Mouse (Mus musculus): ENCODE measurements at regions not wholly inside any gene's neighbourhood (a gene's known extent, or its start where the extent isn't known, plus 50 kb on each side); places are given as distances from the start of the nearest gene placed in this dataset.

GRCm38 (mm10) chr6:117678877-117679276, 162.1 kb upstream of the Zfp637 start:
- Histone ChIP-seq H3K27me3 (ENCODE audit: control insufficient read depth in 1 of 2, insufficient read depth in 2 of 2, low read length in 2 of 2) (no peaks in the 10 kb centered on the region), H3K79me2 (ENCODE audit: control insufficient read depth, insufficient read depth, low read length, poor library complexity) (no peaks in the 10 kb centered on the region), H3K4me1 (ENCODE audit: control insufficient read depth in 1 of 2, insufficient read depth in 2 of 2, low read length in 2 of 2) (no peaks in the 10 kb centered on the region), H3K36me3 (ENCODE audit: control insufficient read depth in 1 of 2, insufficient read depth in 2 of 2, low read length in 2 of 2) (no peaks in the 10 kb centered on the region), H3K4me3 (ENCODE audit: control insufficient read depth in 1 of 2, insufficient read depth in 1 of 2, low read depth in 2 of 2, low read length in 2 of 2) (no peak overlapping the region), H3K9me3 (replicated peaks; ENCODE audit: insufficient read depth, low read length) (no peaks in the 10 kb centered on the region), H3K27ac (ENCODE audit: control insufficient read depth, low read depth, low read length) (no peak overlapping the region), H3K9ac (ENCODE audit: control insufficient read depth, low read depth, low read length, poor library complexity, severe bottlenecking) (no peak overlapping the region)
- TF ChIP-seq CTCF (IDR thresholded peaks at IDR 0.05 in 2 of 3, conservative IDR thresholded peaks at IDR 0.05 in 1 of 3; ENCODE audit: control insufficient read depth in 1 of 3, insufficient read depth in 1 of 3, low read depth in 2 of 3, low read length in 3 of 3, poor library complexity in 1 of 3, severe bottlenecking in 1 of 3) (no peak), ZNF384 (IDR thresholded peaks at IDR 0.05; ENCODE audit: low read depth, low read length) (no peak), HCFC1 (IDR thresholded peaks at IDR 0.05; ENCODE audit: low read depth, low read length) (no peak), MAZ (IDR thresholded peaks at IDR 0.05; ENCODE audit: low read depth, low read length) (no peak), MXI1 (IDR thresholded peaks at IDR 0.05; ENCODE audit: low read depth, low read length) (no peak), EP300 (IDR thresholded peaks at IDR 0.05; ENCODE audit: low read depth in 1 of 2, low read length in 2 of 2) (no peak), JUND (IDR thresholded peaks at IDR 0.05; ENCODE audit: low read depth, low read length) (no peak), POLR2AphosphoS5 (IDR thresholded peaks at IDR 0.05; ENCODE audit: borderline replicate concordance, low read depth, low read length) (no peak), TAL1 (IDR thresholded peaks at IDR 0.05; ENCODE audit: low read length) (no peak), UBTF (IDR thresholded peaks at IDR 0.05; ENCODE audit: borderline replicate concordance, insufficient read depth, low read depth, low read length) (no peak), ZC3H11A (IDR thresholded peaks at IDR 0.05; ENCODE audit: low read depth, low read length) (no peak), RAD21 (IDR thresholded peaks at IDR 0.05; ENCODE audit: low read depth, low read length) (no peak), USF2 (IDR thresholded peaks at IDR 0.05; ENCODE audit: borderline replicate concordance in 1 of 2, insufficient read depth in 1 of 2, low read depth in 1 of 2, low read length in 2 of 2) (no peak), E2F4 (IDR thresholded peaks at IDR 0.05; ENCODE audit: borderline replicate concordance, low read depth, low read length) (no peak), GATA1 (IDR thresholded peaks at IDR 0.05; ENCODE audit: low read depth, low read length) (no peak), TCF12 (IDR thresholded peaks at IDR 0.05; ENCODE audit: low read depth, low read length) (no peak), MYC (IDR thresholded peaks at IDR 0.05; ENCODE audit: low read depth, low read length) (no peak), POLR2A (IDR thresholded peaks at IDR 0.05; ENCODE audit: control insufficient read depth in 1 of 2, insufficient read depth in 1 of 2, low read depth in 1 of 2, low read length in 2 of 2, poor library complexity in 1 of 2) (no peak), ELF1 (IDR thresholded peaks at IDR 0.05; ENCODE audit: low read depth, low read length) (no peak)
- no peak for DNase-seq (ENCODE audit: low read depth, low spot score)

- no peaks in the 10 kb centered on the region for H3K9me3 ChIP-seq (replicated peaks; ENCODE audit: insufficient read depth, low read length)
- no peak overlapping the region for H3K9ac ChIP-seq (ENCODE audit: control insufficient read depth, low read depth, low read length, poor library complexity, severe bottlenecking)
- no peaks in the 10 kb centered on the region for H3K4me1 ChIP-seq (ENCODE audit: control insufficient read depth in 1 of 2, insufficient read depth in 2 of 2, low read length in 2 of 2)
- no peaks in the 10 kb centered on the region for H3K79me2 ChIP-seq (ENCODE audit: control insufficient read depth, insufficient read depth, low read length, poor library complexity)
- no peaks in the 10 kb centered on the region for H3K36me3 ChIP-seq (ENCODE audit: control insufficient read depth in 1 of 2, insufficient read depth in 2 of 2, low read length in 2 of 2)
- H3K27me3 ChIP-seq (ENCODE audit: control insufficient read depth in 1 of 2, insufficient read depth in 2 of 2, low read length in 2 of 2) = no peaks in the 10 kb centered on the region
- H3K4me3 ChIP-seq (ENCODE audit: control insufficient read depth in 1 of 2, insufficient read depth in 1 of 2, low read depth in 2 of 2, low read length in 2 of 2) = no peak overlapping the region
- H3K27ac ChIP-seq (ENCODE audit: control insufficient read depth, low read depth, low read length) = no peak overlapping the region
- DNase-seq (ENCODE audit: low read depth, low spot score) = no peak
- TF ChIP-seq ETS1 (IDR thresholded peaks at IDR 0.05; ENCODE audit: low read depth, low read length) = no peak
- TF ChIP-seq MAFK (IDR thresholded peaks at IDR 0.05; ENCODE audit: borderline replicate concordance, low read depth, low read length) = no peak
- no peak for TF ChIP-seq NRF1 (IDR thresholded peaks at IDR 0.05; ENCODE audit: insufficient read depth, low read depth, low read length, poor library complexity, severe bottlenecking)
- no peak for TF ChIP-seq NELFE (IDR thresholded peaks at IDR 0.05; ENCODE audit: low read depth, low read length)
- TF ChIP-seq CTCF (IDR thresholded peaks at IDR 0.05 in 2 of 3, conservative IDR thresholded peaks at IDR 0.05 in 1 of 3; ENCODE audit: control insufficient read depth in 1 of 3, insufficient read depth in 1 of 3, low read depth in 2 of 3, low read length in 3 of 3, poor library complexity in 1 of 3, severe bottlenecking in 1 of 3) = no peak
- TF ChIP-seq HCFC1 (IDR thresholded peaks at IDR 0.05; ENCODE audit: low read depth, low read length) = no peak
- TF ChIP-seq EP300 (IDR thresholded peaks at IDR 0.05; ENCODE audit: low read depth in 1 of 2, low read length in 2 of 2) = no peak
- TF ChIP-seq POLR2A (IDR thresholded peaks at IDR 0.05; ENCODE audit: control insufficient read depth in 1 of 2, insufficient read depth in 1 of 2, low read depth in 1 of 2, low read length in 2 of 2, poor library complexity in 1 of 2) = no peak
- TF ChIP-seq GATA1 (IDR thresholded peaks at IDR 0.05; ENCODE audit: low read depth, low read length) = no peak
- TF ChIP-seq TCF12 (IDR thresholded peaks at IDR 0.05; ENCODE audit: low read depth, low read length) = no peak
These were observed 154.8 kb upstream of the Zfp637 start for GRCm38 (mm10) chr6:117686212-117686611.
